Mouse (Mus musculus) lung, adult 2 months (tissue): ENCODE data around the gene R3hdm2.

Source experiments
- CTCF ChIP-seq: fragments of 200-500 bp; IDR thresholded peaks from 2 replicates; pipeline ENCODE4 v1.5.1; 2011; ENCODE audit warnings: mild to moderate bottlenecking, low read length, control low read depth; ENCODE audit not compliant: insufficient read depth
- POLR2A ChIP-seq: fragments of 200-500 bp; IDR thresholded peaks from 2 replicates; pipeline ENCODE4 v1.6.1; 2011; ENCODE audit warnings: low read depth, mild to moderate bottlenecking, control low read depth, low read length, borderline replicate concordance; ENCODE audit errors: extremely low read depth

DNA sequence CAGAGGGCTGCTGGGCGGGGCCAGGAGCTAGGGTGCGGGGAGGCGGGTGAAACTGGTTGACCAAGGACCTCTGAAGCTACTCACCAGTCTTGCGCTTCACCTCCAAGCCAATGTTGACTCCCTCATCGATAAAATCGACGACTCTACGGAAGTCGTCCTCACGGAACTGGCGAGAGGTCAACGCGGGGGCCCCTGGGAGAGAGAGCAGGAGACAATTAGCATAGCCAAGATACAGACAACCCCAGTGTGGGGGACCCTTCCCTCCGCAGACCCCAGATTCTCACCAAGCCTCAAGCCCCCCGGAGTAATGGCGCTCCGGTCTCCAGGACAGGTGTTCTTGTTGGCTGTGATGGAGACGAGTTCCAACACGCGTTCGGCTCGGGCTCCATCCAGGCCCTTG lies 137.8 kb downstream of the R3hdm2 start:
- TF ChIP-seq CTCF = no peak
- TF ChIP-seq POLR2A = no peak
